Mouse (Mus musculus) myocyte (in vitro differentiated cells): ENCODE results near the gene Smok2a. TPM values are rescaled to one million over a fixed set of nuclear protein-coding genes. Genes with fewer than 3 reads are reported as not detected.
"Not testable (repeated sequence)": the region's sequence is repeated elsewhere in the genome, so short reads cannot be mapped to it uniquely, and the experiment has no call there.

Source experiments
- H3K27me3 ChIP-seq: one replicate; pipeline ENCODE4 v1.6.1; 2011; ENCODE audit not compliant: control insufficient read depth, insufficient read depth, insufficient read length
- H3K36me3 ChIP-seq: one replicate; pipeline ENCODE4 v1.6.1; 2011; ENCODE audit not compliant: control insufficient read depth, insufficient read depth
- H3K4me2 ChIP-seq: one replicate; pipeline ENCODE4 v1.6.1; 2011; ENCODE audit warnings: low read depth, control low read depth
- H3K4me3 ChIP-seq: one replicate; pipeline ENCODE4 v1.5.1; 2011; ENCODE audit warnings: mild to moderate bottlenecking, control low read depth, moderate library complexity
- H3K79me2 ChIP-seq: one replicate; pipeline ENCODE4 v1.6.1; 2011; ENCODE audit not compliant: control insufficient read depth, insufficient read depth
- H3ac ChIP-seq: one replicate; pipeline ENCODE4 v1.6.1; 2011; ENCODE audit not compliant: control insufficient read depth, insufficient read length
- CEBPB ChIP-seq: IDR thresholded peaks from 2 replicates; pipeline ENCODE4 v1.6.1; 2011; ENCODE audit warnings: mild to moderate bottlenecking, moderate library complexity; ENCODE audit not compliant: poor library complexity, insufficient read depth, severe bottlenecking
- MYOD1 ChIP-seq, 3 experiments: IDR thresholded peaks; one replicate each; pipeline ENCODE4 v1.6.1; 2011; ENCODE audit warnings: control low read depth in 2 of 3, low read depth in 2 of 3, mild to moderate bottlenecking in 2 of 3, moderate library complexity in 1 of 3; ENCODE audit not compliant: insufficient read length in 2 of 3, control insufficient read depth in 1 of 3
- POLR2AphosphoS2 ChIP-seq: IDR thresholded peaks from one replicate; pipeline ENCODE4 v1.6.1; 2011; ENCODE audit warnings: low read depth, control low read depth; ENCODE audit not compliant: insufficient read length
- TCF12 ChIP-seq: IDR thresholded peaks from one replicate; pipeline ENCODE4 v1.6.1; 2011; ENCODE audit warnings: mild to moderate bottlenecking, control low read depth; ENCODE audit not compliant: poor library complexity, insufficient read depth, severe bottlenecking
- polyA plus RNA-seq: library from polyadenylated mRNA; unstranded; fragments of >200 nt; fragmentation: generic; extraction: Trizol; gene quantifications from one replicate; pipeline ENCODE4 v1.2.1, GENCODE M21; 2012; ENCODE audit warnings: missing spikeins

Smok2a gene
- polyA plus RNA-seq, 1 experiment: not detected

GRCm38 (mm10) chr17:13188846-13189245 is 32.1 kb upstream of the Smok2a start:
- not testable (repeated sequence) for H3K36me3 ChIP-seq, H3K4me2 ChIP-seq, H3K79me2 ChIP-seq, H3K27me3 ChIP-seq, H3ac ChIP-seq, H3K4me3 ChIP-seq

GRCm38 (mm10) chr17:13190836-13191583 is 30.0 kb upstream of the Smok2a start:
- H3K4me3 ChIP-seq, H3K4me2 ChIP-seq, H3ac ChIP-seq, H3K27me3 ChIP-seq, H3K79me2 ChIP-seq, H3K36me3 ChIP-seq: not testable (repeated sequence)

DNA sequence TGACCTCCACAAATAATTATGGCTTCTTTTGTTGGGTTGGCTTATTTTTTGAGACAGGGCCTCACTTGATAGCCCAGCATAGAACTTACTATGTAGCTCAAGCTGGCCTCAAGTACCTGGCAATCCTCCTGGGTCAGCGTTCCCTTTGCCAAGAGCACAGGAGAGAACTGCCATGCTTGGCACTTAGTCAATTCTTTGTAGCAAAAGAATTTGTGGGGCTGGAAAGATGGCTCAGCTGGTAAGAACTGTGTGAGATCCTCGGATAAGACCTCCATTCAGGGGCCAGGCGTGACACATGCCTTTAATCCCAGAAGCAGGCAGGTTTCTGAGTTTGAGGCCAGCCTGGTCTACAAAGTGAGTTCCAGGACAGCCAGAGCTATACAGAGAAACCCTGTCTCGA is 24.5 kb upstream of the Smok2a start:
- not testable (repeated sequence) for H3K79me2 ChIP-seq, H3K36me3 ChIP-seq, H3K4me2 ChIP-seq, H3ac ChIP-seq, H3K27me3 ChIP-seq, H3K4me3 ChIP-seq

- not testable (repeated sequence) for H3K27me3 ChIP-seq, H3K36me3 ChIP-seq, H3ac ChIP-seq, H3K4me2 ChIP-seq, H3K79me2 ChIP-seq, H3K4me3 ChIP-seq
Measured at GRCm38 (mm10) chr17:13198812-13199211, 22.2 kb upstream of the Smok2a start.

DNA sequence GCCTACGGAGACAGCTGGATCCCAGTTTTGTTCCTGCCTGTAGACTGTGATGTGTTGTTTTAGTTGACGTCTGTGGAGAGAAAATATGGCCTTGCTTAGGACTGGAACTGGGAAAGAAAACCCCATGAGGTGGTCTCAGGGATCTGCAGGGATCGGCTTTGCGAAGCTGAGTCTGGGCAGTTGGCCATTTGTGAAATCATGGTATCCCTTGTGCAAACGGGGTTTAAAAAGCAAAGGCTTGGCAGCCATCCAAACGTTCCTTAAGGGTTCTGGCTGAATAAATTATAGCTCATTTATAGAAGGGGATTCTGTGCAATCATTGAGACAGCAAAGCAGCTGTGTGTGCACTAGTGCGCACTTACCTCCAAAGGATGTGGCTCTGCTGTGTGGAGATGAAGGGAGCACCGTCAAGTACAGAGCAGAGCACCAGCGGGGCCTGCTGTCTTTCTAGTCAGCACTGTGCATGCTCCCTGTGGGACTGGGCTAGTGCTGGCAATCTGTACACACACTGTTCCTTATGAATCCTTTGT is 21.0 kb upstream of the Smok2a start:
- H3K4me2 ChIP-seq, H3ac ChIP-seq, H3K4me3 ChIP-seq, H3K27me3 ChIP-seq, H3K79me2 ChIP-seq, H3K36me3 ChIP-seq: not testable (repeated sequence)

DNA sequence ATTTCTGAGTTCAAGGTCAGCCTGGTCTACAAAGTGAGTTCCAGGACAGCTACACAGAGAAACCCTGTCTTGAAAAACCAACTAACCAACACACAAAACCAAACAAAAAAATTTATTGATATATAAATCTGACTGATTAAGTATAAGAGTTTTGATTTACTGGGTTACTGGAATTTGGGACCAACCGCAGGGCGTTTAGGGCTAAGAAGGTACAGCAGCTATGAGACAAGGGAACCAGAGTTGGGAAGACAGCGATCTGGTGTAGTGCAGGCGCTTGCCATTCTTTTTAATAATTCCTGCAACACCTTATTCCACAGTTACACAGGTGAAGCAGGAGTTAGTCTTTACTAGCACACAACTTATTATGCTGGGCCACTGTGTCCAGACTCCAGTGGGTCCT is 19.4 kb upstream of the Smok2a start:
- H3K36me3 ChIP-seq, H3ac ChIP-seq, H3K4me2 ChIP-seq, H3K27me3 ChIP-seq, H3K79me2 ChIP-seq, H3K4me3 ChIP-seq: not testable (repeated sequence)

GRCm38 (mm10) chr17:13202453-13203107 is 18.4 kb upstream of the Smok2a start:
- H3K36me3 ChIP-seq, H3K4me2 ChIP-seq, H3K27me3 ChIP-seq, H3K79me2 ChIP-seq, H3K4me3 ChIP-seq, H3ac ChIP-seq: not testable (repeated sequence)

DNA sequence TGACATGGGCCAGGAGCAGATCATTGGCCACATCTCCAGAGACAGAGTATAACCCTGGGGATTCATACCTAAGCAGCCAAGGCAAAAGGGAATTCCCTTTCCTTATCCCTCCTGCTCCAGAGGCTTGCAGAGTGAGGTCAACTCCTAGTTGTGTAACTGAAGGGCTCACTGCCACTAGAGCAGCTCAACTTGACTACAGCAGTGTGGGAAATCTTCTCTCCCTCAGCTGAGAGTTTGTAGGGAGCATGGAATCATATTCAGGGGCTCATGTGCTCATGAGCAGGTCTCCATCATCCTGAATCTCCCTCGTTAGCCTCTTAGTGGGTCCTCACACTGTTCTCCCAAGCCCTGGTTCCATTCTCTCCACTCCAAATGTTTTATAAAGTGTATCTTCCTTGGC is 15.7 kb upstream of the Smok2a start:
- H3K27me3 ChIP-seq, H3ac ChIP-seq, H3K36me3 ChIP-seq: not testable (repeated sequence)

GRCm38 (mm10) chr17:13206491-13206890 is 14.5 kb upstream of the Smok2a start:
- Histone ChIP-seq H3K36me3 (no peaks in the 10 kb centered on the region), H3K27me3 (no peaks in the 10 kb centered on the region), H3K4me2 (no peak overlapping the region), H3K4me3 (no peak overlapping the region), H3ac (no peak overlapping the region), H3K79me2 (no peaks in the 10 kb centered on the region)
- TF ChIP-seq POLR2AphosphoS2: no peak
- no peak for TF ChIP-seq TCF12
- no peak for TF ChIP-seq CEBPB
- TF ChIP-seq MYOD1 (IDR thresholded peaks at IDR 0.05; ENCODE audit: control insufficient read depth in 1 of 3, insufficient read length in 2 of 3, low read depth in 2 of 3): no peak

More for the DNA sequence above, 15.7 kb upstream of the Smok2a start:
- H3K79me2 ChIP-seq, H3K4me2 ChIP-seq, H3K4me3 ChIP-seq: not testable (repeated sequence)

GRCm38 (mm10) chr17:13208460-13208859 is 12.5 kb upstream of the Smok2a start:
- not testable (repeated sequence) for H3ac ChIP-seq, H3K79me2 ChIP-seq, H3K4me3 ChIP-seq, H3K36me3 ChIP-seq, H3K4me2 ChIP-seq, H3K27me3 ChIP-seq
